Mouse (Mus musculus): ENCODE measurements around the gene Ccne1. TPM values are rescaled to one million over a fixed set of nuclear protein-coding genes. Genes with fewer than 3 reads are reported as not detected.

The Ccne1 gene
- total and polyA plus RNA-seq, 3 experiments: 43.7 to 109 (median 70.0) TPM

GRCm38 (mm10) chr7:38061060-38061970 lies 46.0 kb downstream of the Ccne1 start (continued):
- TF ChIP-seq TCF12 (IDR thresholded peaks at IDR 0.05; ENCODE audit: low read depth, low read length) (peak; percentile 36; the same call in 1 of the 2 replicates), GABPA (IDR thresholded peaks at IDR 0.05; ENCODE audit: insufficient replicate concordance, low read depth, low read length) (no peak), USF1 (IDR thresholded peaks at IDR 0.05; ENCODE audit: low read depth, low read length) (peak; percentile 23; the same call in 1 of the 2 replicates), POLR2A (IDR thresholded peaks at IDR 0.05; ENCODE audit: low read depth, low read length) (peak; percentile 27; the same call in 1 of the 2 replicates), POLR2AphosphoS2 (IDR thresholded peaks at IDR 0.05; ENCODE audit: low read depth, low read length) (no peak), SMC3 (IDR thresholded peaks at IDR 0.05; ENCODE audit: low read depth, low read length) (peak; percentile 98)

GRCm38 (mm10) chr7:38059636-38060330 lies 47.6 kb downstream of the Ccne1 start:
- Histone ChIP-seq H3K4me1 (ENCODE audit: control insufficient read depth in 1 of 2, insufficient read depth in 2 of 2) (peaks cover 2 to 12% of the 10 kb centered on the region in 2 experiments; a peak in 3 of 4 replicates), H3K4me2 (ENCODE audit: insufficient read depth, low read depth, poor library complexity, severe bottlenecking) (no peak overlapping the region)

GRCm38 (mm10) chr7:38059096-38059495 lies 48.2 kb downstream of the Ccne1 start:
- Histone ChIP-seq H3K9me3 (replicated peaks; ENCODE audit: low read length) (no peaks in the 10 kb centered on the region), H3K4me1 (ENCODE audit: control insufficient read depth in 1 of 2, insufficient read depth in 2 of 2) (peaks cover 2 to 7% of the 10 kb centered on the region in 2 experiments; a peak in 3 of 4 replicates), H3K27ac (ENCODE audit: insufficient read depth, low read depth) (no peak overlapping the region), H3K36me3 (replicated peaks in 1 of 2; ENCODE audit: control insufficient read depth in 1 of 2, insufficient read depth in 1 of 2, low read length in 1 of 2) (no peaks in the 10 kb centered on the region), H3K4me3 (replicated peaks in 1 of 3; ENCODE audit: low read depth in 2 of 3, low read length in 2 of 3, poor library complexity in 1 of 3) (no peak overlapping the region), H3K27me3 (replicated peaks) (peaks cover 2% of the 10 kb centered on the region), H3K4me2 (ENCODE audit: insufficient read depth, low read depth, poor library complexity, severe bottlenecking) (no peak overlapping the region), H3K79me2 (replicated peaks; ENCODE audit: control insufficient read depth, extremely low read depth, insufficient read depth, poor library complexity, severe bottlenecking) (no peaks in the 10 kb centered on the region), H3K9ac (ENCODE audit: insufficient read depth, low read depth) (no peak overlapping the region)
- in situ Hi-C loops (cut with MboI; ENCODE audit: low pct_ligation_motif_present, low pct_unique_long_range_greater_than_20kb, low sequenced_read_pairs): no loop called here
- no peak for DNase-seq (ENCODE audit: extremely low read depth)
- dilution Hi-C loops (cut with MboI; ENCODE audit: extremely low pct_ligation_motif_present, extremely low pct_unique_long_range_greater_than_20kb, low sequenced_read_pairs): no loop called here
- TF ChIP-seq E2F4 (IDR thresholded peaks at IDR 0.05; ENCODE audit: insufficient replicate concordance, low read depth, low read length): no peak
- TF ChIP-seq PAX5 (IDR thresholded peaks at IDR 0.05; ENCODE audit: low read length): no peak
- no peak for TF ChIP-seq SMC3 (IDR thresholded peaks at IDR 0.05; ENCODE audit: low read depth, low read length)
- no peak for TF ChIP-seq NELFE (IDR thresholded peaks at IDR 0.05; ENCODE audit: low read depth, low read length)
- TF ChIP-seq BHLHE40 (IDR thresholded peaks at IDR 0.05; ENCODE audit: low read depth, low read length): no peak
- TF ChIP-seq GABPA (IDR thresholded peaks at IDR 0.05; ENCODE audit: insufficient replicate concordance, low read depth, low read length): no peak
- TF ChIP-seq EP300 (IDR thresholded peaks at IDR 0.05; ENCODE audit: low read length): no peak
- no peak for TF ChIP-seq ETS1 (conservative IDR thresholded peaks at IDR 0.05; ENCODE audit: low read depth, low read length)
- no peak for TF ChIP-seq TCF12 (IDR thresholded peaks at IDR 0.05; ENCODE audit: low read depth, low read length)
- TF ChIP-seq ZMIZ1 (IDR thresholded peaks at IDR 0.05; ENCODE audit: low read depth, low read length): no peak
- TF ChIP-seq CHD1 (IDR thresholded peaks at IDR 0.05; ENCODE audit: low read depth, low read length): no peak
- no peak for TF ChIP-seq MYC (IDR thresholded peaks at IDR 0.05; ENCODE audit: low read depth, low read length)
- no peak for TF ChIP-seq CHD2 (IDR thresholded peaks at IDR 0.05; ENCODE audit: low read length)
- no peak for TF ChIP-seq MAX (IDR thresholded peaks at IDR 0.05; ENCODE audit: low read length)

More at GRCm38 (mm10) chr7:38059636-38060330, 47.6 kb downstream of the Ccne1 start:
- Histone ChIP-seq H3K79me2 (replicated peaks; ENCODE audit: control insufficient read depth, extremely low read depth, insufficient read depth, poor library complexity, severe bottlenecking) (no peaks in the 10 kb centered on the region), H3K27ac (ENCODE audit: insufficient read depth, low read depth) (no peak overlapping the region), H3K27me3 (replicated peaks) (peaks cover 2% of the 10 kb centered on the region), H3K9me3 (replicated peaks; ENCODE audit: low read length) (no peaks in the 10 kb centered on the region), H3K9ac (ENCODE audit: insufficient read depth, low read depth) (no peak overlapping the region), H3K36me3 (replicated peaks in 1 of 2; ENCODE audit: control insufficient read depth in 1 of 2, insufficient read depth in 1 of 2, low read length in 1 of 2) (no peaks in the 10 kb centered on the region), H3K4me3 (replicated peaks in 1 of 3; ENCODE audit: low read depth in 2 of 3, low read length in 2 of 3, poor library complexity in 1 of 3) (no peak overlapping the region)
- TF ChIP-seq SMC3 (IDR thresholded peaks at IDR 0.05; ENCODE audit: low read depth, low read length) (no peak), NELFE (IDR thresholded peaks at IDR 0.05; ENCODE audit: low read depth, low read length) (no peak), ZMIZ1 (IDR thresholded peaks at IDR 0.05; ENCODE audit: low read depth, low read length) (no peak), TCF12 (IDR thresholded peaks at IDR 0.05; ENCODE audit: low read depth, low read length) (no peak), E2F4 (IDR thresholded peaks at IDR 0.05; ENCODE audit: insufficient replicate concordance, low read depth, low read length) (no peak), CHD1 (IDR thresholded peaks at IDR 0.05; ENCODE audit: low read depth, low read length) (no peak), HCFC1 (IDR thresholded peaks at IDR 0.05; ENCODE audit: low read depth, low read length) (no peak), RAD21 (IDR thresholded peaks at IDR 0.05; ENCODE audit: low read depth, low read length) (no peak), MAFK (IDR thresholded peaks at IDR 0.05; ENCODE audit: insufficient replicate concordance, low read length) (no peak), NRF1 (IDR thresholded peaks at IDR 0.05; ENCODE audit: low read depth, low read length) (no peak), BHLHE40 (IDR thresholded peaks at IDR 0.05; ENCODE audit: low read depth, low read length) (no peak), USF1 (IDR thresholded peaks at IDR 0.05; ENCODE audit: low read depth, low read length) (no peak), IRF4 (IDR thresholded peaks at IDR 0.05; ENCODE audit: low read depth, low read length) (no peak), CTCF (conservative IDR thresholded peaks at IDR 0.05 in 1 of 2, IDR thresholded peaks at IDR 0.05 in 1 of 2; ENCODE audit: low read depth in 2 of 2, low read length in 2 of 2) (no peak), EP300 (IDR thresholded peaks at IDR 0.05; ENCODE audit: low read length) (no peak), RCOR1 (conservative IDR thresholded peaks at IDR 0.05; ENCODE audit: low read depth, low read length) (no peak), MAZ (IDR thresholded peaks at IDR 0.05; ENCODE audit: low read depth, low read length) (no peak), ZC3H11A (IDR thresholded peaks at IDR 0.05; ENCODE audit: low read depth, low read length) (no peak)
- no peak for DNase-seq (ENCODE audit: extremely low read depth)
- in situ Hi-C loops (cut with MboI; ENCODE audit: low pct_ligation_motif_present, low pct_unique_long_range_greater_than_20kb, low sequenced_read_pairs): loop anchor here (5.0 kb wide), 2 partner anchors 37 to 73 kb away; partner anchors contain the start of gene Uri1
- dilution Hi-C loops (cut with MboI; ENCODE audit: extremely low pct_ligation_motif_present, extremely low pct_unique_long_range_greater_than_20kb, low sequenced_read_pairs): no loop called here
